Mouse (Mus musculus) heart, postnatal 0 days (tissue): Measurements from ENCODE around the gene Frmd4b.
A peak's percentile ranks its signal among the peaks of the same experiment; 100 is the strongest.

ENCODE experiments used
- CTCF ChIP-seq: IDR thresholded peaks from 2 replicates; pipeline ENCODE4 v1.5.1; 2016; ENCODE audit warnings: antibody characterized with exemption, control low read depth, low read depth
- EP300 ChIP-seq: IDR thresholded peaks from 2 replicates; pipeline ENCODE4 v1.6.1; 2016; ENCODE audit warnings: antibody characterized with exemption, low read depth

GRCm38 (mm10) chr6:97416972-97417554 lies 200.3 kb downstream of the Frmd4b start:
- TF ChIP-seq CTCF (peak; percentile 97), EP300 (no peak)
